Mouse (Mus musculus): ENCODE measurements around the gene Zpbp2.

Gene Zpbp2

GRCm38 (mm10) chr11:98550975-98551828 lies at the start of gene Zpbp2:
TSS of gene Zpbp2 (plus strand) at chr11:98551097.
- DNase-seq: peak; percentile 92

GRCm38 (mm10) chr11:98504926-98505325 lies 46.0 kb upstream of the Zpbp2 start:
- no peak for DNase-seq

GRCm38 (mm10) chr11:98509434-98509833 lies 41.5 kb upstream of the Zpbp2 start:
- DNase-seq: no peak

- no peak for DNase-seq
Observed at GRCm38 (mm10) chr11:98510125-98510524, 40.8 kb upstream of the Zpbp2 start.

- DNase-seq: no peak
Observed at GRCm38 (mm10) chr11:98512881-98513280, 38.0 kb upstream of the Zpbp2 start.

- DNase-seq: no peak
Observed at GRCm38 (mm10) chr11:98513356-98513936, 37.5 kb upstream of the Zpbp2 start.

- no peak for DNase-seq
Observed at GRCm38 (mm10) chr11:98520468-98520867, 30.4 kb upstream of the Zpbp2 start.

GRCm38 (mm10) chr11:98525140-98525539 lies 25.8 kb upstream of the Zpbp2 start:
- DNase-seq: no peak

- DNase-seq: no peak
Observed at GRCm38 (mm10) chr11:98526824-98527461, 24.0 kb upstream of the Zpbp2 start.

- no peak for DNase-seq
Observed at GRCm38 (mm10) chr11:98537480-98538034, 13.3 kb upstream of the Zpbp2 start.

GRCm38 (mm10) chr11:98540319-98540718 lies 10.6 kb upstream of the Zpbp2 start:
- no peak for DNase-seq

GRCm38 (mm10) chr11:98542553-98542952 lies 8.3 kb upstream of the Zpbp2 start:
- no peak for DNase-seq

GRCm38 (mm10) chr11:98543414-98543813 lies 7.5 kb upstream of the Zpbp2 start:
- DNase-seq: no peak

- no peak for DNase-seq
Observed at GRCm38 (mm10) chr11:98544890-98545677, 5.8 kb upstream of the Zpbp2 start.

- DNase-seq: peak; percentile 29
Observed at GRCm38 (mm10) chr11:98545711-98546231, 5.1 kb upstream of the Zpbp2 start, which contains the start of gene Ikzf3. TSS of gene Ikzf3 (minus strand) at chr11:98546031.

- DNase-seq: no peak
Observed at GRCm38 (mm10) chr11:98546529-98547307, 4.2 kb upstream of the Zpbp2 start.

GRCm38 (mm10) chr11:98547308-98547693 lies 3.6 kb upstream of the Zpbp2 start:
- no peak for DNase-seq

GRCm38 (mm10) chr11:98549363-98549762 lies 1.5 kb upstream of the Zpbp2 start:
- no peak for DNase-seq

- no peak for DNase-seq
Observed at GRCm38 (mm10) chr11:98550311-98550974, 454 bp upstream of the Zpbp2 start.

GRCm38 (mm10) chr11:98553966-98554365 lies 3.1 kb downstream of the Zpbp2 start:
- DNase-seq: no peak

GRCm38 (mm10) chr11:98555124-98555700 lies 4.3 kb downstream of the Zpbp2 start:
- no peak for DNase-seq

Data from kidney, postnatal 14 days (tissue).